Comparison of ENCODE assay signal across 8 mouse cellular contexts in genomic region chr2:142381081-142381579, GRCm38 (mm10).
"Had no signal": no experiment of that assay in that cellular context is flagged by ENCODE, and none has a peak within 500 bp of the region (broad histone marks: within the 10 kb centered on the region; RNA-seq: fewer than 3 reads in every experiment).

No protein-coding gene starts in this region.

- H3K36me3 ChIP-seq: limb, embryonic 13.5 days; midbrain, embryonic 12.5 days had no signal

- H3K9me3 ChIP-seq: limb, embryonic 13.5 days; midbrain, embryonic 12.5 days had no signal

- H3K9ac ChIP-seq: limb, embryonic 13.5 days; liver, embryonic 14.5 days; midbrain, embryonic 12.5 days had no signal

- DNase-seq: kidney, postnatal 36 days; lung, adult 18-20 months; right cerebral cortex, postnatal 14 days; thymus, postnatal 4 days had no signal

- H3K27ac ChIP-seq: limb, embryonic 13.5 days; liver, embryonic 14.5 days; midbrain, embryonic 12.5 days; stomach, postnatal 0 days had no signal

- H3K4me2 ChIP-seq: limb, embryonic 13.5 days; midbrain, embryonic 12.5 days had no signal

- H3K4me3 ChIP-seq: limb, embryonic 13.5 days; midbrain, embryonic 12.5 days had no signal

- H3K4me1 ChIP-seq: limb, embryonic 13.5 days had no signal

- H3K27me3 ChIP-seq: limb, embryonic 13.5 days; midbrain, embryonic 12.5 days had no signal
